Mouse (Mus musculus): ENCODE data around the gene Ddx18. TPM values are rescaled to one million over a fixed set of nuclear protein-coding genes. Genes with fewer than 3 reads are reported as not detected.

Gene Ddx18
- polyA plus RNA-seq, 1 experiment from 2014 or later: 29.9 TPM

GRCm38 (mm10) chr1:121581133-121581855 lies 13.5 kb upstream of the Ddx18 start:
- H3K36me3 ChIP-seq (ENCODE audit: control insufficient read depth, insufficient read depth, low read length): no peaks in the 10 kb centered on the region
- H3K9me3 ChIP-seq (replicated peaks; ENCODE audit: control insufficient read depth, low read length, poor library complexity, severe bottlenecking): no peaks in the 10 kb centered on the region
- H3K4me2 ChIP-seq (ENCODE audit: low read length): no peak overlapping the region
- ATAC-seq: no peak
- no peaks in the 10 kb centered on the region for H3K4me1 ChIP-seq (ENCODE audit: control insufficient read depth, insufficient read depth, low read length)
- H3K27ac ChIP-seq (ENCODE audit: low read length): no peak overlapping the region
- 92% methylated on average over 5 of the region's 5 CpGs for WGBS
- no peak overlapping the region for H3K4me3 ChIP-seq (ENCODE audit: low read depth, low read length)
- no peaks in the 10 kb centered on the region for H3K27me3 ChIP-seq (ENCODE audit: control insufficient read depth, insufficient read depth, low read depth, low read length)
- H3K9ac ChIP-seq (ENCODE audit: low read depth, low read length): no peak overlapping the region

- no peak overlapping the region for H3K9ac ChIP-seq (ENCODE audit: low read depth, low read length)
- ATAC-seq: no peak
- no peaks in the 10 kb centered on the region for H3K4me1 ChIP-seq (ENCODE audit: control insufficient read depth, insufficient read depth, low read length)
- H3K4me2 ChIP-seq (ENCODE audit: low read length): no peak overlapping the region
- no peaks in the 10 kb centered on the region for H3K27me3 ChIP-seq (ENCODE audit: control insufficient read depth, insufficient read depth, low read depth, low read length)
- no peak overlapping the region for H3K27ac ChIP-seq (ENCODE audit: low read length)
- no peaks in the 10 kb centered on the region for H3K36me3 ChIP-seq (ENCODE audit: control insufficient read depth, insufficient read depth, low read length)
- WGBS: 5% methylated on average over 1 of the region's 1 CpGs
- H3K9me3 ChIP-seq (replicated peaks; ENCODE audit: control insufficient read depth, low read length, poor library complexity, severe bottlenecking): no peaks in the 10 kb centered on the region
- H3K4me3 ChIP-seq (ENCODE audit: low read depth, low read length): no peak overlapping the region
These were observed 9.7 kb upstream of the Ddx18 start for GRCm38 (mm10) chr1:121577491-121577890.

GRCm38 (mm10) chr1:121570522-121570921 lies 2.7 kb upstream of the Ddx18 start:
- ATAC-seq: no peak
- no peaks in the 10 kb centered on the region for H3K36me3 ChIP-seq (ENCODE audit: control insufficient read depth, insufficient read depth, low read length)
- H3K9me3 ChIP-seq (replicated peaks; ENCODE audit: control insufficient read depth, low read length, poor library complexity, severe bottlenecking): no peaks in the 10 kb centered on the region
- no peak overlapping the region for H3K4me2 ChIP-seq (ENCODE audit: low read length)
- no peak overlapping the region for H3K9ac ChIP-seq (ENCODE audit: low read depth, low read length)
- 84% methylated on average over 7 of the region's 7 CpGs for WGBS
- H3K4me3 ChIP-seq (ENCODE audit: low read depth, low read length): no peak overlapping the region
- no peaks in the 10 kb centered on the region; the same call in 1 of the 2 replicates for H3K27me3 ChIP-seq (ENCODE audit: control insufficient read depth, insufficient read depth, low read depth, low read length)
- no peak overlapping the region for H3K27ac ChIP-seq (ENCODE audit: low read length)
- H3K4me1 ChIP-seq (ENCODE audit: control insufficient read depth, insufficient read depth, low read length): peaks cover 9% of the 10 kb centered on the region

GRCm38 (mm10) chr1:121557861-121558260 lies 9.9 kb downstream of the Ddx18 start:
- ATAC-seq: no peak
- Histone ChIP-seq H3K4me1 (ENCODE audit: control insufficient read depth, insufficient read depth, low read length) (no peaks in the 10 kb centered on the region), H3K9me3 (replicated peaks; ENCODE audit: control insufficient read depth, low read length, poor library complexity, severe bottlenecking) (no peaks in the 10 kb centered on the region), H3K36me3 (ENCODE audit: control insufficient read depth, insufficient read depth, low read length) (peaks cover 58% of the 10 kb centered on the region), H3K9ac (ENCODE audit: low read depth, low read length) (no peak overlapping the region), H3K4me3 (ENCODE audit: low read depth, low read length) (no peak overlapping the region), H3K27me3 (ENCODE audit: control insufficient read depth, insufficient read depth, low read depth, low read length) (no peaks in the 10 kb centered on the region), H3K27ac (ENCODE audit: low read length) (no peak overlapping the region), H3K4me2 (ENCODE audit: low read length) (no peak overlapping the region)
- WGBS: 95% methylated on average over 5 of the region's 5 CpGs

GRCm38 (mm10) chr1:121551457-121551835 lies 16.3 kb downstream of the Ddx18 start:
- ATAC-seq: peak; percentile 32; the same call in 1 of the 2 replicates
- Histone ChIP-seq H3K9me3 (replicated peaks; ENCODE audit: control insufficient read depth, low read length, poor library complexity, severe bottlenecking) (no peaks in the 10 kb centered on the region), H3K9ac (ENCODE audit: low read depth, low read length) (no peak overlapping the region), H3K36me3 (ENCODE audit: control insufficient read depth, insufficient read depth, low read length) (peaks cover 28% of the 10 kb centered on the region), H3K4me2 (ENCODE audit: low read length) (no peak overlapping the region), H3K27me3 (ENCODE audit: control insufficient read depth, insufficient read depth, low read depth, low read length) (no peaks in the 10 kb centered on the region), H3K27ac (ENCODE audit: low read length) (no peak overlapping the region), H3K4me3 (ENCODE audit: low read depth, low read length) (no peak overlapping the region), H3K4me1 (ENCODE audit: control insufficient read depth, insufficient read depth, low read length) (no peaks in the 10 kb centered on the region)
- WGBS: 73% methylated on average over 7 of the region's 7 CpGs

- Histone ChIP-seq H3K9me3 (replicated peaks; ENCODE audit: control insufficient read depth, low read length, poor library complexity, severe bottlenecking) (no peaks in the 10 kb centered on the region), H3K4me2 (ENCODE audit: low read length) (no peak overlapping the region), H3K9ac (ENCODE audit: low read depth, low read length) (no peak overlapping the region), H3K27me3 (ENCODE audit: control insufficient read depth, insufficient read depth, low read depth, low read length) (no peaks in the 10 kb centered on the region), H3K27ac (ENCODE audit: low read length) (no peak overlapping the region), H3K36me3 (ENCODE audit: control insufficient read depth, insufficient read depth, low read length) (peaks cover 28% of the 10 kb centered on the region), H3K4me3 (ENCODE audit: low read depth, low read length) (no peak overlapping the region), H3K4me1 (ENCODE audit: control insufficient read depth, insufficient read depth, low read length) (no peaks in the 10 kb centered on the region)
- 89% methylated on average over 16 of the region's 16 CpGs for WGBS
- ATAC-seq: no peak
These were observed 16.9 kb downstream of the Ddx18 start for GRCm38 (mm10) chr1:121550801-121551456.

- no peak overlapping the region for H3K4me2 ChIP-seq (ENCODE audit: low read length)
- no peaks in the 10 kb centered on the region for H3K27me3 ChIP-seq (ENCODE audit: control insufficient read depth, insufficient read depth, low read depth, low read length)
- no peak for ATAC-seq
- no peaks in the 10 kb centered on the region for H3K9me3 ChIP-seq (replicated peaks; ENCODE audit: control insufficient read depth, low read length, poor library complexity, severe bottlenecking)
- 74% methylated on average over 4 of the region's 4 CpGs for WGBS
- H3K27ac ChIP-seq (ENCODE audit: low read length): no peak overlapping the region
- no peaks in the 10 kb centered on the region for H3K4me1 ChIP-seq (ENCODE audit: control insufficient read depth, insufficient read depth, low read length)
- peaks cover 21% of the 10 kb centered on the region for H3K36me3 ChIP-seq (ENCODE audit: control insufficient read depth, insufficient read depth, low read length)
- no peak overlapping the region for H3K9ac ChIP-seq (ENCODE audit: low read depth, low read length)
- H3K4me3 ChIP-seq (ENCODE audit: low read depth, low read length): no peak overlapping the region
These were observed 18.3 kb downstream of the Ddx18 start for GRCm38 (mm10) chr1:121549456-121549855.

- Histone ChIP-seq H3K27me3 (ENCODE audit: control insufficient read depth, insufficient read depth, low read depth, low read length) (no peaks in the 10 kb centered on the region), H3K4me3 (ENCODE audit: low read depth, low read length) (no peak overlapping the region), H3K36me3 (ENCODE audit: control insufficient read depth, insufficient read depth, low read length) (peaks cover 17% of the 10 kb centered on the region), H3K27ac (ENCODE audit: low read length) (no peak overlapping the region), H3K4me2 (ENCODE audit: low read length) (no peak overlapping the region), H3K9me3 (replicated peaks; ENCODE audit: control insufficient read depth, low read length, poor library complexity, severe bottlenecking) (no peaks in the 10 kb centered on the region), H3K9ac (ENCODE audit: low read depth, low read length) (no peak overlapping the region), H3K4me1 (ENCODE audit: control insufficient read depth, insufficient read depth, low read length) (no peaks in the 10 kb centered on the region)
- ATAC-seq: no peak
- 96% methylated on average over 4 of the region's 4 CpGs for WGBS
These were observed 19.1 kb downstream of the Ddx18 start for GRCm38 (mm10) chr1:121548667-121549066.

- Histone ChIP-seq H3K9ac (ENCODE audit: low read depth, low read length) (no peak overlapping the region), H3K4me3 (ENCODE audit: low read depth, low read length) (no peak overlapping the region), H3K4me2 (ENCODE audit: low read length) (no peak overlapping the region), H3K4me1 (ENCODE audit: control insufficient read depth, insufficient read depth, low read length) (no peaks in the 10 kb centered on the region), H3K27ac (ENCODE audit: low read length) (no peak overlapping the region), H3K36me3 (ENCODE audit: control insufficient read depth, insufficient read depth, low read length) (peaks cover 7% of the 10 kb centered on the region; the same call in 1 of the 2 replicates), H3K9me3 (replicated peaks; ENCODE audit: control insufficient read depth, low read length, poor library complexity, severe bottlenecking) (no peaks in the 10 kb centered on the region), H3K27me3 (ENCODE audit: control insufficient read depth, insufficient read depth, low read depth, low read length) (no peaks in the 10 kb centered on the region)
- ATAC-seq: no peak
- WGBS: 82% methylated on average over 2 of the region's 2 CpGs
These were observed 20.9 kb downstream of the Ddx18 start for GRCm38 (mm10) chr1:121546844-121547243.
